Mouse (Mus musculus) urinary bladder, postnatal 36 days (tissue): ENCODE results near the gene Spdye4a.

Source experiments
- DNase-seq, 2 experiments: peaks; one replicate each; pipeline ENCODE4 v3.0.0; 2022; ENCODE audit warnings: low spot score in 2 of 2, mixed read lengths in 1 of 2

Gene Spdye4a

GRCm38 (mm10) chr5:143226790-143227189, at the start of gene Spdye4a:
Spdye4a (minus strand) TSS chr5:143226890.
- DNase-seq = no peak

GRCm38 (mm10) chr5:143275761-143276160, 49.1 kb upstream of the Spdye4a start:
- no peak for DNase-seq

- DNase-seq = no peak
These were observed 46.0 kb upstream of the Spdye4a start for GRCm38 (mm10) chr5:143272540-143273330.

GRCm38 (mm10) chr5:143272108-143272507, 45.4 kb upstream of the Spdye4a start:
- DNase-seq = no peak

- DNase-seq = no peak
These were observed 45.0 kb upstream of the Spdye4a start for GRCm38 (mm10) chr5:143271642-143272041.

- DNase-seq = no peak
These were observed 43.4 kb upstream of the Spdye4a start for GRCm38 (mm10) chr5:143270151-143270519.

GRCm38 (mm10) chr5:143269363-143270150, 42.9 kb upstream of the Spdye4a start, which contains the start of gene Zfp316:
Zfp316 (minus strand) TSS chr5:143270022.
- peak; percentile 60 to 64 for DNase-seq

GRCm38 (mm10) chr5:143268985-143269362, 42.3 kb upstream of the Spdye4a start:
- no peak for DNase-seq

GRCm38 (mm10) chr5:143266794-143267193, 40.1 kb upstream of the Spdye4a start:
- DNase-seq = no peak

- no peak for DNase-seq
These were observed 38.7 kb upstream of the Spdye4a start for GRCm38 (mm10) chr5:143265409-143265808.

GRCm38 (mm10) chr5:143264689-143265088, 38.0 kb upstream of the Spdye4a start:
- no peak for DNase-seq

- DNase-seq = no peak
These were observed 34.9 kb upstream of the Spdye4a start for GRCm38 (mm10) chr5:143261636-143262035.

GRCm38 (mm10) chr5:143255802-143256201, 29.1 kb upstream of the Spdye4a start:
- no peak for DNase-seq

- no peak for DNase-seq
These were observed 28.4 kb upstream of the Spdye4a start for GRCm38 (mm10) chr5:143255131-143255519.

- no peak for DNase-seq
These were observed 27.9 kb upstream of the Spdye4a start for GRCm38 (mm10) chr5:143254487-143255130.

GRCm38 (mm10) chr5:143253881-143254486, 27.3 kb upstream of the Spdye4a start:
- DNase-seq = no peak

GRCm38 (mm10) chr5:143253186-143253880, 26.6 kb upstream of the Spdye4a start:
- no peak for DNase-seq

GRCm38 (mm10) chr5:143252791-143253185, 26.1 kb upstream of the Spdye4a start:
- DNase-seq = no peak

- DNase-seq = no peak
These were observed 25.3 kb upstream of the Spdye4a start for GRCm38 (mm10) chr5:143252039-143252438.

- no peak for DNase-seq
These were observed 18.2 kb upstream of the Spdye4a start for GRCm38 (mm10) chr5:143244926-143245325.

GRCm38 (mm10) chr5:143236036-143236435, 9.3 kb upstream of the Spdye4a start:
- DNase-seq = no peak
